Mouse (Mus musculus) heart, adult 2 months (tissue): ENCODE results near the gene Tacr1.

Experiments used
- CTCF ChIP-seq: fragments of 200-600 bp; IDR thresholded peaks from 2 replicates; pipeline ENCODE4 v1.8.1; 2022; ENCODE audit warnings: antibody characterized with exemption, mild to moderate bottlenecking, moderate library complexity
- POLR2A ChIP-seq: fragments of 200-500 bp; IDR thresholded peaks from 2 replicates; pipeline ENCODE4 v1.6.1; 2011; ENCODE audit warnings: mild to moderate bottlenecking, low read depth, low read length, control low read depth; ENCODE audit not compliant: insufficient read depth

DNA sequence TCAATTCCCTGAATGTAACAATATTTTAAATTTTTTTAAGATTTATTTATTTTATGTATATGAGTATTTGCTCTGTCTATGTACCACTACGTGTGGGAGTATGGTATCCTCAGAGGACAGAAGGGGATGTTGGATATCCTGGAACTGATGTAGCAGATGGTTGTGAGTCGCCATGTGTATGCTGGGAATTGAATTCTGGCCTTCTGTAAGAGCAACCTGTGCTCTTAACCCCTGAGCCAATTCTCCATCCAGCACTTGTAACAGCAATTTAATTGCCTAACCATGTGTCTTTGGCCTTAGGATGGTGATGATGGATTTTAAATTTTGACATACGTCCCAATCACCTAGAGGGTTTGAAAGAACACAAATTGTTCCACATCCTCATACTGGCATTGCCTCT, 26.0 kb upstream of the Tacr1 start:
- no peak for TF ChIP-seq CTCF
- TF ChIP-seq POLR2A, result no peak
